Mouse (Mus musculus) bone marrow, adult 2 months (tissue): ENCODE measurements around the gene Cds1. TPM values are rescaled to one million over a fixed set of nuclear protein-coding genes. Genes with fewer than 3 reads are reported as not detected.

Source experiments
- H3K27ac ChIP-seq: fragments of 200-500 bp; 2 replicates; pipeline ENCODE4 v1.5.1; 2012; ENCODE audit warnings: low read depth, mild to moderate bottlenecking, control low read depth, inconsistent platforms, low read length; ENCODE audit not compliant: control insufficient read depth, poor library complexity, insufficient read depth
- H3K4me1 ChIP-seq: fragments of 200-500 bp; 2 replicates; pipeline ENCODE4 v1.6.1; 2011; ENCODE audit warnings: low read length; ENCODE audit not compliant: control insufficient read depth, insufficient read depth
- H3K4me3 ChIP-seq: fragments of 200-500 bp; replicated peaks from 2 replicates; pipeline ENCODE3; 2011; ENCODE audit warnings: mild to moderate bottlenecking, low read depth, low read length, control low read depth; ENCODE audit not compliant: control insufficient read depth
- CTCF ChIP-seq: fragments of 200-500 bp; IDR thresholded peaks from 2 replicates; pipeline ENCODE4 v1.5.1; 2011; ENCODE audit warnings: low read length, control low read depth; ENCODE audit not compliant: control insufficient read depth, insufficient read depth
- POLR2A ChIP-seq: fragments of 200-500 bp; IDR thresholded peaks from 2 replicates; pipeline ENCODE4 v1.6.1; 2011; ENCODE audit warnings: low read depth, mild to moderate bottlenecking, control low read depth, low read length, borderline replicate concordance; ENCODE audit not compliant: control insufficient read depth
- WGBS: fragments of 180-500 bp; shearing (Covaris S2); methylation state at CpG from one replicate; pipeline ENCODE4 v1.1.7; 2018; 5-methylcytosine and 5-hydroxymethylcytosine counted together
- polyA plus RNA-seq: library from polyadenylated mRNA; stranded (reverse); fragments of >200 nt; gene quantifications from 2 replicates; pipeline ENCODE4 v1.2.4, GENCODE M21; 2011; ENCODE audit warnings: low replicate concordance; ENCODE audit not compliant: missing spikeins, insufficient read depth, insufficient read length

Cds1 gene
- polyA plus RNA-seq, 1 experiment, result 1.5 TPM

- H3K4me3 ChIP-seq, result no peak overlapping the region
- 47% methylated on average over 3 of the region's 3 CpGs for WGBS
- no peak for TF ChIP-seq POLR2A
- TF ChIP-seq CTCF, result no peak
- H3K27ac ChIP-seq, result no peak overlapping the region
- H3K4me1 ChIP-seq, result peaks cover 2% of the 10 kb centered on the region; the same call in 1 of the 2 replicates
These were observed 19.4 kb downstream of the Cds1 start for GRCm38 (mm10) chr5:101784328-101784727.

GRCm38 (mm10) chr5:101784787-101785186 is 19.9 kb downstream of the Cds1 start:
- 60% methylated on average over 2 of the region's 2 CpGs for WGBS
- no peak overlapping the region for H3K27ac ChIP-seq
- no peak for TF ChIP-seq POLR2A
- TF ChIP-seq CTCF, result no peak
- H3K4me3 ChIP-seq, result no peak overlapping the region
- H3K4me1 ChIP-seq, result peaks cover 2% of the 10 kb centered on the region; the same call in 1 of the 2 replicates

GRCm38 (mm10) chr5:101785921-101786614 is 21.1 kb downstream of the Cds1 start:
- Histone ChIP-seq H3K27ac (no peak overlapping the region), H3K4me3 (no peak overlapping the region), H3K4me1 (peaks cover 2% of the 10 kb centered on the region; the same call in 1 of the 2 replicates)
- 13% methylated on average over 4 of the region's 4 CpGs for WGBS
- TF ChIP-seq CTCF (no peak), POLR2A (no peak)

GRCm38 (mm10) chr5:101789770-101790169 is 24.8 kb downstream of the Cds1 start:
- Histone ChIP-seq H3K27ac (no peak overlapping the region), H3K4me1 (peaks cover 2% of the 10 kb centered on the region; the same call in 1 of the 2 replicates), H3K4me3 (no peak overlapping the region)
- no peak for TF ChIP-seq POLR2A
- no peak for TF ChIP-seq CTCF

GRCm38 (mm10) chr5:101790560-101790959 is 25.6 kb downstream of the Cds1 start:
- Histone ChIP-seq H3K27ac (no peak overlapping the region), H3K4me3 (no peak overlapping the region), H3K4me1 (no peaks in the 10 kb centered on the region; the same call in 1 of the 2 replicates)
- WGBS, result 84% methylated on average over 5 of the region's 5 CpGs
- TF ChIP-seq POLR2A (no peak), CTCF (no peak)

- Histone ChIP-seq H3K4me3 (no peak overlapping the region), H3K27ac (no peak overlapping the region), H3K4me1 (no peaks in the 10 kb centered on the region; the same call in 1 of the 2 replicates)
- 64% methylated on average over 4 of the region's 4 CpGs for WGBS
- TF ChIP-seq CTCF (no peak), POLR2A (no peak)
These were observed 27.7 kb downstream of the Cds1 start for GRCm38 (mm10) chr5:101792665-101793064.

GRCm38 (mm10) chr5:101801891-101802290 is 37.0 kb downstream of the Cds1 start:
- 72% methylated on average over 2 of the region's 2 CpGs for WGBS
- no peak overlapping the region for H3K4me3 ChIP-seq
- no peaks in the 10 kb centered on the region for H3K4me1 ChIP-seq
- H3K27ac ChIP-seq, result no peak overlapping the region
- TF ChIP-seq CTCF, result no peak
- TF ChIP-seq POLR2A, result no peak

GRCm38 (mm10) chr5:101802358-101803022 is 37.6 kb downstream of the Cds1 start:
- 72% methylated on average over 9 of the region's 9 CpGs for WGBS
- Histone ChIP-seq H3K27ac (no peak overlapping the region), H3K4me3 (no peak overlapping the region)

More at GRCm38 (mm10) chr5:101802358-101803022, 37.6 kb downstream of the Cds1 start:
- TF ChIP-seq CTCF, result no peak
- no peak for TF ChIP-seq POLR2A
- H3K4me1 ChIP-seq, result no peaks in the 10 kb centered on the region
